Mouse (Mus musculus): ENCODE data around the gene Pfkm.

The Pfkm gene

DNA sequence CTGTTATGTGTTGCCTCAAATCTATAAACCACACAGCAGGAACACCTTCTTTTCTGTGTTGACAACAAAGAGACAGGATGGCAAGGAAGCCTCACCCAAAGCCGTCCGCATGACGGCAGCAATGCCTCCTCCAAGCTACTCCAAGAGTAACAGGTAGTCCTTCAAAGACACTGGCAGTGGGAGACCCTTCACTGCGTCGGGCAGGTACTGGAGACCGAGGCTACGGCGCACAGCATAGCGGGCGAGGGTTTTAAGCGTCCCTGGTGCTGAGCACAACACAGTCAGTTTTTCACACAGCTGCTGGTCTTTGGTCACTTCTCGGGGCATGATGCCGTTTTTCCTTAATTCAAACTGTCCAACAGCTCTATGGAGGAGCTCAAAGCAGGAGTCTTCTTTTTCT is 43.3 kb downstream of the Pfkm start:
- DNase-seq (ENCODE audit: low read depth in 1 of 2, low spot score in 2 of 2) = no peak

GRCm38 (mm10) chr15:98136871-98137270 is 44.5 kb downstream of the Pfkm start:
- DNase-seq (ENCODE audit: low read depth in 1 of 2, low spot score in 2 of 2) = no peak

- no peak for DNase-seq (ENCODE audit: low read depth in 1 of 2, low spot score in 2 of 2)
Observed at GRCm38 (mm10) chr15:98139763-98140162, 47.4 kb downstream of the Pfkm start.

DNA sequence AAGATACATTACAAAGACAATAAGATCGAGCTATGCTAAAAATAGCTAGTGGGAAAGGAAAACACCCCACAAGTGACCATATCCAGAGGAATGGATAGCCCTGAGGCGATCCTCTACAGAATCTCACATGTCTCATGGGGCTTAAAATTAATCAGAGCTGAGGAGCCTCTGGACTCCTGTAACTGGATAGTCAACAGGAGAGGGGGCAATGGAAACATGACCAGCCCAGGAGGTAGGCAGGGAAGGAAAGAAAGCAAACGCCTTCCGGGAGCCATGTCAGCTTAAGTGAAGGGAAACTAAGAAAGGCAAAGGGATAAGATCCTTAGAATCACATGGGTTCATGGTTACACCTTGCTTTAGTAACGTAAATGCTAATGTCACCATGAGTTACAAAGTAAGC is 48.4 kb downstream of the Pfkm start:
- DNase-seq (ENCODE audit: low read depth in 1 of 2, low spot score in 2 of 2) = no peak

DNA sequence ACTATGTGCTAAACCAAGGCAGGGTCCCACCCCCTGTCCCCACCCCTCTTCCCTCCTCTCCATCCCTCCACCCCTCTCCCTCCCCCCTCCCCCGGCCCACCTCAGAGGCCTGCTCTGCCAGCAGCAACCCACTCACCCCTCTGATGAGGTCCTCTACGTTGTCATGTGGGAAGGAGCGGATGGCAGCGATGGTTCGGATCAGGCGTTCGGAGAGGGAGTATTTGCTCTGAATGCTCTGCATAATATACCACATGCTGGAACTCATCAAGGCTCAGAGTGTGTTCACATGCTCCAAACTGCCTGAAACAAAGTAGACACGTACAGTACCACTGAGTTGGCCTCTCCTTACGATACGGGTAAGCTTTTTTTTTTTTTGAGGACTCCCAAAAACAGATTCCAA is 50.1 kb downstream of the Pfkm start:
- DNase-seq (ENCODE audit: low read depth in 1 of 2, low spot score in 2 of 2) = no peak

- DNase-seq (ENCODE audit: low read depth in 1 of 2, low spot score in 2 of 2) = no peak
Observed at GRCm38 (mm10) chr15:98144861-98145507, 52.6 kb downstream of the Pfkm start.

DNA sequence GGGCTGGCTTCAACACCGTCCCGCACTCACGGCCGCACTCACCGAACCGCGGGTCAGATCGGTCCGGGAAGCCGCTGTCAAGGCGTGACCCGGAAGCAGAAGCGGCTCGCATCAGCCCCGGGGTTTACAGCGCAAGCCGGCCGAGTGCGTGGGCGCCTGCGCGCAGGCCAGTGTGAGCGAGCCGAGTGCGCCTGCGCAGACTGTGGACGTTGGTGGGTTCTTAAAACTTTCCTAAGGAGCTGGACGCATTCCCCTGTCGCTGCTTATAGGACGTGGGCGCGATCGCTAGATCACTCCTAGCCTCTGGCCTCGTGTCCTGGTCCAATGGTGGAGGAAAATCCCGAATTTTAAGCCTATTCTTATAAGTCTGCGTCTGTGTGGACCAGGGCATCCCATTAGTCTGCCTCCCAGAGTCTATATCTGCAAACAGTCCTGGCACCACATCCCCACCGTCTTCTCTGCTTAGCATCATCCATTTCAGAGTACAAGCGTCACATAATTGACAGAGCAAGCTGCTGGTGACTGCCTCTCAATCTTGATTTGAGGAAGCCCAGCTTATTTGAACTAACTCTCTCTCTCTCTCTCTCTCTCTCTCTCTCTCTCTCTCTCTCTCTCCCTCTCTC is 53.3 kb downstream of the Pfkm start:
- peak; percentile 55 to 78 for DNase-seq (ENCODE audit: low read depth in 1 of 2, low spot score in 2 of 2)

GRCm38 (mm10) chr15:98148356-98148755 is 56.0 kb downstream of the Pfkm start:
- DNase-seq (ENCODE audit: low read depth in 1 of 2, low spot score in 2 of 2) = no peak

- DNase-seq (ENCODE audit: low read depth in 1 of 2, low spot score in 2 of 2) = no peak
Observed at GRCm38 (mm10) chr15:98149166-98149602, 56.8 kb downstream of the Pfkm start.

- no peak for DNase-seq (ENCODE audit: low read depth in 1 of 2, low spot score in 2 of 2)
Observed at GRCm38 (mm10) chr15:98152916-98153315, 60.5 kb downstream of the Pfkm start.

DNA sequence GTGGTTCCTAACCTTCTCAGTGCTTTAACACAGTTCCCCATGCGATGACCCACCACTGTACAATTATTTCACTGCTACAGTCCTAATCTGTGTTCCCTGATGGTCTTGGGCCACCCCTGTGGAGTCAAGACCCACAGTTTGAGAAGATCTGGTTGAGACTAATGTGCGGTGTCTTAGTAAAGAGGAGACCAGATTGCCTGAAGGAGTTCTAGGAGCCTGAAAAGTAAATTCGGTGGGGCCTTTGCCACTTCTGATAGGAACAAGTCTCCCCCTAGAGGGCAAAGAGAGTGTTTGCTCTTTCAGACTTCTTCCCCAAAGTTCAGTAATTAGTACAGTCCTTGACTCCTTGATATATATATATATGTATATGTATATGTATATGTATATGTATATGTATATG is 61.2 kb downstream of the Pfkm start:
- no peak for DNase-seq (ENCODE audit: low read depth in 1 of 2, low spot score in 2 of 2)

DNA sequence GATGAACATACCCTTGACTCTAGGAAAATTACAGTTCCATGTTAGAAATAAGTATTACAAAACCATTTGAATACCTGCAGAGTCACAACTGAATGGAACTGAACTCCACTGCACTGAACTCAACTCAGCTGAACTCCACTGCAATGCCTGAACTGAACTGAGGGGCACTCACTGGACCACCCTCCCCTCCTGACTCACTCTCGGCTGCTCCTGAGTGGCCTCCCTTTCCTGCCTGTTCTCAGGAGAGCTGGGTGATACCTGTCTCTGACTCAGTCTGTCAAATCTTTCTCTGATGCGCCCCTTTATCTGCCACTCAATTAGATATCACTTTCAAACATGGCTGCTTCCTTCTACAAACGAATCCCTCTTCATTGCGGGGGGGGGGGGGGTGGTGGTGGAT is 61.8 kb downstream of the Pfkm start:
- no peak for DNase-seq (ENCODE audit: low read depth in 1 of 2, low spot score in 2 of 2)

DNA sequence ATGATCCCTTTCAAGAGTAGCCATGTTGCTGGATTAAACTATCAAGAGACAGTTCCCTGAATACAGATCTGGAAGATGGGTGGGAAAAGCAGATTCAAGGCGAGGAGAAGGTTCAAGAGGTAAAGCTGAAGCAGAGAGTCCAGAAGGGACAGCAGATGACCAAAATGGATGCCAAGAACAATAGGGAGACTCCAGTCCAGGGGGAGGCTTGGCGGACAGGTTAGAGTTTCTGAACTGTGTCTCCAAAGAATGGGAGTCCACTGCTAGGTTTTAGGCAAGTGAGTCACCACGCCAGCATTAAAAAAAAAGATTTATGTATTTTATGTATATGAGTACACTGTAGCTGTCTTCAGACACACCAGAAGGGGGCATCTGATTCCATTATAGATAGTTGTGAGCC is 62.2 kb downstream of the Pfkm start:
- DNase-seq (ENCODE audit: low read depth in 1 of 2, low spot score in 2 of 2) = no peak

- no peak for DNase-seq (ENCODE audit: low read depth in 1 of 2, low spot score in 2 of 2)
Observed at GRCm38 (mm10) chr15:98155272-98155671, 62.9 kb downstream of the Pfkm start.

GRCm38 (mm10) chr15:98155944-98156343 is 63.6 kb downstream of the Pfkm start:
- no peak for DNase-seq (ENCODE audit: low read depth in 1 of 2, low spot score in 2 of 2)

- no peak for DNase-seq (ENCODE audit: low read depth in 1 of 2, low spot score in 2 of 2)
Observed at GRCm38 (mm10) chr15:98157253-98157652, 64.9 kb downstream of the Pfkm start.

- no peak for DNase-seq (ENCODE audit: low read depth in 1 of 2, low spot score in 2 of 2)
Observed at GRCm38 (mm10) chr15:98161026-98161805, 68.8 kb downstream of the Pfkm start.

- no peak for DNase-seq (ENCODE audit: low read depth in 1 of 2, low spot score in 2 of 2)
Observed at GRCm38 (mm10) chr15:98162561-98162960, 70.2 kb downstream of the Pfkm start.

GRCm38 (mm10) chr15:98165525-98165924 is 73.1 kb downstream of the Pfkm start, which contains the start of gene Asb8:
Asb8 (minus strand) TSS chr15:98165625.
- no peak for DNase-seq (ENCODE audit: low read depth in 1 of 2, low spot score in 2 of 2)

DNA sequence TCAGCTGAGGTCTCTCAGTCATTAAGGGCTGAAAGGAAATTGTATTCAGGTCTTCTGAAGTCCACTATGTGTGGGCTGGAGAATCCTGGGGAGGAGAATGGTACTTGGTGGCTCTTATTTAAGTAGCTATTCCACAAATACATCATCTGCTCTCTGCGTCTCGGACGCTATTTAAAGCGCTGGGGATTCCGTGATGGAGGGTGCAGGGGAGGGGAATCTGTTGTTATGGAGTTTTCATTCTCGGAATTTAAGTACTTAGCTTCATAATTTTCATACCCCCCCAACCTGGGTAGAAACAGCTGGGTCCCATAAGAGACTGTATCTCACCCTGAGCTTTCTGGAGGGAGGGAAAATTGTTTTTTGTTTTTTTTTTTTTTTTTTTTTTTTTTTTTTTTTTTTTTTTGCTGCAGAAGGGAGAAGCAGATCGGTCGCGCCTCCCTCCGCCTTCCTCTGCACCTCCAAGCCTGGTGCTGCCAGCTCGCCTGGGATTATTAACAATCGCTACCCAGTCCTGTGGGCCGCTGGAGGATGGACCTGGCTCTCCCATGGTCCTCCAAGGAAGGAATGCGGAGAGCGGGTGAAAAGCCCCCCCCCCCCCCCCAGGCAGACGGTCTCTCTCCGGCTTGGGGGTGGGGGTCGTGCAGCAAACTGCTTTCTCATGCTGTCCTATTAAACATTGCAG is 74.7 kb downstream of the Pfkm start, which contains the start of gene Ccdc184:
TSS of gene Ccdc184 (plus strand) at position 196 of the 682 bp plus-strand sequence.
- no peak for DNase-seq (ENCODE audit: low read depth in 1 of 2, low spot score in 2 of 2)
